Mouse (Mus musculus) adrenal gland, adult 2 months (tissue): ENCODE results near the gene Chmp2a. TPM values are rescaled to one million over a fixed set of nuclear protein-coding genes. Genes with fewer than 3 reads are reported as not detected.

Source experiments
- DNase-seq: peaks from one replicate; pipeline ENCODE4 v3.0.0; 2021
- polyA plus RNA-seq: library from polyadenylated mRNA; depleted of rRNA; stranded (reverse); fragments of >200 nt; gene quantifications from 2 replicates; pipeline ENCODE4 v1.2.3, GENCODE M21; 2012
- total RNA-seq, 2 experiments: library from RNA; stranded (reverse); gene quantifications; 2 replicates each; pipeline ENCODE4 v1.2.3; 2021

Gene Chmp2a
- total and polyA plus RNA-seq, 3 experiments: 41.9 to 215 (median 212) TPM

- DNase-seq: no peak
Observed at GRCm38 (mm10) chr7:13035211-13035855, 726 bp upstream of the Chmp2a start.

- no peak for DNase-seq
Observed at GRCm38 (mm10) chr7:13033451-13034147, 1.0 kb downstream of the Chmp2a start.

GRCm38 (mm10) chr7:13032541-13032940 lies 2.1 kb downstream of the Chmp2a start:
- no peak for DNase-seq

GRCm38 (mm10) chr7:13031983-13032382 lies 2.6 kb downstream of the Chmp2a start:
- DNase-seq: no peak

- DNase-seq: no peak
Observed at GRCm38 (mm10) chr7:13031069-13031468, 3.5 kb downstream of the Chmp2a start.

GRCm38 (mm10) chr7:13028986-13029385 lies 5.6 kb downstream of the Chmp2a start:
- no peak for DNase-seq

- no peak for DNase-seq
Observed at GRCm38 (mm10) chr7:13025511-13026112, 9.0 kb downstream of the Chmp2a start.

- DNase-seq: peak; percentile 85
Observed at GRCm38 (mm10) chr7:13024805-13025204, 9.8 kb downstream of the Chmp2a start.

GRCm38 (mm10) chr7:13023928-13024731 lies 10.5 kb downstream of the Chmp2a start:
- DNase-seq: peak; percentile 95

GRCm38 (mm10) chr7:13022773-13023535 lies 11.7 kb downstream of the Chmp2a start:
- peak; percentile 84 for DNase-seq

- no peak for DNase-seq
Observed at GRCm38 (mm10) chr7:13015217-13015616, 19.4 kb downstream of the Chmp2a start.

GRCm38 (mm10) chr7:13014275-13014839 lies 20.2 kb downstream of the Chmp2a start:
- no peak for DNase-seq

GRCm38 (mm10) chr7:13013671-13014070 lies 20.9 kb downstream of the Chmp2a start:
- no peak for DNase-seq

- peak; percentile 32 for DNase-seq
Observed at GRCm38 (mm10) chr7:13010005-13010908, 24.4 kb downstream of the Chmp2a start, which contains the start of gene Zbtb45. TSS of gene Zbtb45 (minus strand) at chr7:13010034.

- peak; percentile 94 for DNase-seq
Observed at GRCm38 (mm10) chr7:13009143-13010004, 25.2 kb downstream of the Chmp2a start.

GRCm38 (mm10) chr7:13007341-13008092 lies 27.1 kb downstream of the Chmp2a start:
- DNase-seq: no peak

- no peak for DNase-seq
Observed at GRCm38 (mm10) chr7:13006531-13006930, 28.1 kb downstream of the Chmp2a start.

GRCm38 (mm10) chr7:13006011-13006410 lies 28.6 kb downstream of the Chmp2a start:
- no peak for DNase-seq
